Mouse (Mus musculus) layer of hippocampus, adult 9-11 months (tissue): Measurements from ENCODE around the gene Eid3.

ENCODE experiments used
- DNase-seq: peaks from one replicate; pipeline ENCODE4 v3.0.0; 2022

The Eid3 gene

DNA sequence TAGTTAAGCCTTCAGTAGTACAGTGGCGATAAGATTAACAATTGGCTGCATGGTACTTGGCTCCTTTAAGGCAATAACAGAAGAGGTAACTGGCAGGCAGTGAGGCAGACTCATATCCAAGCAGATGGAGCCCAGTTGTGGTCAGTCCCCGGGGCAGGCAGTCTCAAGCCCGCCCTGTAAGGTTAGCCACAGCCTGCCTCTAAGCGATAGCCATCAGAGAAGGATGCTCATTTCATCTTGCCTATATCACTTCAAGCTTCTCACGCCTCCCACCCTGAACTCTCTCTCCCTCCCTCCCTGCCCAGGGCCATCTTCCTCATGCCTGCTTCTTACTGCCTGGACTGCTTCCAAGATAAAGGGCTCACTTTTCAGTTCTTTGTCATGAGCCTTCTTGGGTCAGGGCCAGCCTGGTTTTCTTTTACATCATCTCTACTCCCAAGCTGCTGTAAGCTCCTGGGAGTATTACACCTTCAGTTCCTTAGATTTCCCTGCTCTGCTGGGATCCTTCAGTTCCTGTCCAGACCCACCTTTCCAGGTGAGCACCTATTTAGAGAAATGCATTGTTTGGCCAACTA, 3.2 kb upstream of the Eid3 start:
- DNase-seq = no peak

DNA sequence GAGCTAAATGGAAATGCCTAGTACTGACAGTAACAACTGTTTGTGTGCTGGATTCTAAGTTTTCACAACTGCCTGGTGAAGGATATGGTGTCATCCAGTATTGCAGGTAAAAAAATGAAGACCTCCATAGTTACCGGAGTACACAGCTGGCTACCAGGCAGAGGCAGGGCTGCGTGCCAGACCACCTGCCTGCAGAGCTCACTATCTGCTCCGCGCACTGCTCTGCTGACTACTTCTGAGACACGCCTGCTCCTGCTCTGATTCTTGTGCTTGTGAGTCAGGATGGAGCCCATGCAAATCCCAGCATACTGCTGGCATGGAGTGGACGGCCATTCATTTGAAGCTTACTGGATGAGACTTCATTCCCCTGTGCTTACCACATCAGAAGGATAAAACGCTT, 2.6 kb upstream of the Eid3 start:
- DNase-seq = no peak

DNA sequence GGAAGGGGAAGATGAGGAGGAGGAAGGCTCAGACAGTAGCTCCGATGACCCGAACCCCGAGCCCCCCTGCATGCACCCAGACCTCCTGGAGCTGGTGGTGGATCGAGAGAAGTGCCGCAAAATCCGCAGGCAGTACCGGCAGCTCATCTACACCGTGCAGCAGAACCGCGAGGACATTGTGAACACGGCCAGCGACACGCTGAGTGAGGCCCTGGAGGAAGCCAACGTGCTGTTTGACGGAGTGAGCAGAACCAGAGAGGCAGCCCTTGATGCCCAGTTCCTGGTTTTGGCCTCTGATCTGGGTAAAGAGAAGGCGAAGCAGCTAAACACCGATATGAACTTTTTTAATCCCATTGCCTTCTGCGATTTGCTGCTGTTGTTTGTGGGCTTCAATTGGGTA, 406 bp downstream of the Eid3 start:
- no peak for DNase-seq

DNA sequence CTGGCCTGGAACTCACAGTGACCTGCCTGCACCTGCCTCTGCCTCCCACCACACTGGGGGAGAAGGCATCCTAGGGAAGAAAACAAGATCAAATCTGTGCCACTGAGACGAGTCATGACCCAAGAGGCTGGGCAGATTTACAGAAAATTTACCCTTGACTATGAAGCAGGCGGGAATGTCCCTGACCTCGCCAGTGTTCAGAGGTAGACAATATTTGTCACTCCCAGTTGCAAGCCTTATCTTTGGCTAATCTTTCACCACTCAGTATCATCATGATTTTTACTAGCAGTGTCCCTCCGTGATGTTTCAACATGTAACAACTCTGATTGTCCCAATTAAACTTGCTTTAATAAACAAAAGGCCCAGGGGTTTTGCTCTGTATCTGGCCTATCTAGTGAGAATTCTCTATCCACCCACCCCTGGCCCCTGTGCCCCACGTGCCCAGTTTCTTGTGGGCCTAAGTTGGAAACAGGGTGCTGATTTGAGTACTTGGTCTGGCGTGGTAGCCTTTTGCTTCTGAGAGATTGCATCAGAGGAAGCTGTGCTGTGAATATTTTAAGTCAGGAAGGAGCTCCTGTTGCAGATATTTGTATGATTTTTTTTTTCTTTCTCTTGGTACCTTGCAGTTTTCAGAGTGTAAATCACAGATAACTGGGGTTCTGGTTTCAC, 2.1 kb downstream of the Eid3 start:
- no peak for DNase-seq

DNA sequence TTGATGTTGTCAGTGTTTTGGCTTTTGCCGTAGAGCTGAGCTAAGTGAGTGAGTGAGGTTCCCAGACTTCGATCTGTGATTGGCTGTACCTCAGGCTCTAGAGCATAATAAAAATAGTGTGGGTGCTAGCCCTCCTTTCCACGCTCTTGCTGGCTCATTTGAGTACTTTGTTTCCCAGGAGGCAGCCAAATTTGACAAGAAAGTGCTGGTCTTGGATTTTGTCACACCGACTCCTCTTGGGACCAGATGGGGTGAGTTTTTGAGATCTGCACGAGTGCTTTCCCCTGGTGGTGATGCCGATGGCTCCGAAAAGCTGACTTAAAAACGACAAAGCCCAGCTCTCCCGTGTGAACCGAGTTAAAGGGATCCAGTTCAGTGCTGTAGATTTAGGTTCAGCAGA, 9.0 kb downstream of the Eid3 start:
- DNase-seq = no peak

DNA sequence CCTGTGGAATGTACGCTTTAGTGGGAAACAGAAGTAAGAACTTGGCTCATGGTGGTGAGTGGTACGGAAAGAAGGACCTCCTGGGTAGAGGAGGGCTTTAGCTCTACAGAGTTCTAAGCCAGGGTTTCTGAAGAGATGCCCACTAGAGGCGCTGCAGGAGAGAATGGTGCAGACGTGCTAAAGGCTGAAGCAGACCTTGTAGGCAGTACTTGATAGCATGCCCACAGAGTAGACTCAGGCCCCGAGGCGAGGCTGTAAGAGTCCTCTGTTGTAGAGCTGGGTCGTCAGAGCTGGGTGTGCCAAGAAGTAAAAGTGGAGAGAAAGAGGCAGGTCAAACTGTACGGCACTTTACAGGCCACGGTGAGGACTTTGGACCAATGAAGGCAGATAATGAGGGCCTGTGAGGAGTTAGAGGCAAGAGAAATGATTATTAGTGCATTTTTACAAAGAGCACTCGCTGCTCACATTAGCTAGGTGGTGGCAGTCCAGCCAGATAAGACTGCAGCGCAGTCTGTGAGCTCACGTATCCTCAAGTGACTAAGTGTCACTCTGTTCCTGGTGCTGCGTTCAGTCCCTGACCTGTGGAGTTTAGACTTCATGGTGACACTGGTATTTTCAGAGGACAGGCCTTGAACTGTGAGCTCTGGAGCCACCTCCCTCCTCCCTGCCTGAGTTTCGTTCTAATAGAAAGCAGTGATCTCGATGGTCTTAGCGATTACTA, 9.8 kb downstream of the Eid3 start:
- DNase-seq = no peak

DNA sequence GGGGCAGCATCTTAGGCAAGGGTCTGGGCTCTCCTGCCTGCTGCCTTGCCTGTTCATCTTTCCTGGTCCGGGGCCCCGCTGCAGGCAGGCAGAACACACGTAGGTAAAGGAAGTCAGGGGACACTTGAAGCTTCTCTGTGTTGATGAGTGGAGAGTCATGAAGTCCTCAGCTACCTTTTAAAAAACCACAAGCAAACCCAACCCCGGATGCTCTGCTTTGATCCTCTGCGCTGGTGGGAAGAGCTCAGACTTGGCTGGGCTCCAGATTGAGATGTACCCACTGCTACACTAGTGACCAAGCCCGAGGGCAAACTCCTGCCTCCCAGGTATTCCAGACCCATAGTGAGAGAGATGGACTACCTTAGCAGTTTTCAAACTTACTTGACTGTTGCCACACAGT, 20.9 kb downstream of the Eid3 start:
- no peak for DNase-seq

DNA sequence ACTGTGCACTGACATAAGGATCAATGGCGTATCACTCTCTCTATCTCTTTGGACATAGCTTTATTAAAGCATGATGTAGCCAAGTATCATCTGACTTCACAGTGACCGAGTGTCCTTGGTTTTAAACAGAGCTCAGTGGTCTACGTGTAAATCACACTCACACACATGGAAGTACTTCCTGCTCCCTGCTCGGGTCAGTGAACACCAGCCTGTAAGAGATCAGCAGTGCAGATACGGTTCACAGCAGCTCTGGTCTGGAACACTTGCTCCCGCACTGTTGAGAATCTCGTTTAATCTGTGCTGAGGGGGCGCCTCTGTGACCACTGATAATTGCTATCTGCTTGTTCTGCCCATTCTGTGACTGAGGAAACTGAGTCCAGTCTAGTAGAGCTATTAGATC, 22.1 kb downstream of the Eid3 start:
- no peak for DNase-seq

DNA sequence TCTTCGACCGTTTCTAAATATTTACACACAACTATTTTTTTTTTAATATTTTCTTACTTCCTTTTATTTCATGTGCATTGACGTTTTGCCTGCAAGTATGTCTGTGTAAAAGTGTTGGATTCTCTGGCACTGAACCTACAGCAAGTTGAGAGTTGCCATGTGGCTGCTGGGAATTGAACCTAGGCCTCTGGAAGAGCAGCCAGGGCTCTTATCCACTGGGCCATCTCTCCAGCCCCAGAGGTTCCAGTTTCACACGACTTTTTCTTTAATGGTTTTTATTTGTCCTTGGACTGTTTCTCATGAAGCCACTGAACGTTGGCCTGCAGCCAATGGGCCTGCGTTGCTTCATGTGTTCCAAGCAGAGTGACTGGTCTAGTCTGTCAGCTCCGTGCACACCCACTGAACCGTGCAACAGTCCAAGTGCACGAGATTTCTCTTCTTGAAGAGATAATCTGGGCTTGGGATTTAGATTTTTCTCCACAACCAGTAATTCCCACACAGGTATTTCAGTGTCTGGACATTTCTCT, 23.1 kb downstream of the Eid3 start:
- DNase-seq = peak; percentile 43

DNA sequence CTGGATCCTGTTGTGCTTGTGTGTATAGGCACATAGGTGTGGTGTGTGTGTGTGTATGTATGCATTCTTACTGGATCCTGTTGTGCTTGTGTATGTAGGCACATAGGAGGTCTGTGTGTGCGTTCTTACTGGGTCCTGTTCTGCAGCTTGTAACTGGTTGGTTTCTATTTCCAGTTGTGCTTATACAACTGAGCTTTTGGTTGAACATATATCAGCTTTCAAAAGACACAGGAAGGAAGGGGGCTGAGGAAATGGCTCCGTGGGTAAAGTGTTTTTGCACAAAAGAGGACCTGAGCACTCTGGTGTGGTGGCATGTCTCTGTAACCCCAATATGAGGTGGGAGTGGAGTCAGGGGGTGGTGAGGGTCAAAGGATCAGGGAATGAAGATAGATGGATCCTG, 24.5 kb downstream of the Eid3 start:
- DNase-seq = no peak

DNA sequence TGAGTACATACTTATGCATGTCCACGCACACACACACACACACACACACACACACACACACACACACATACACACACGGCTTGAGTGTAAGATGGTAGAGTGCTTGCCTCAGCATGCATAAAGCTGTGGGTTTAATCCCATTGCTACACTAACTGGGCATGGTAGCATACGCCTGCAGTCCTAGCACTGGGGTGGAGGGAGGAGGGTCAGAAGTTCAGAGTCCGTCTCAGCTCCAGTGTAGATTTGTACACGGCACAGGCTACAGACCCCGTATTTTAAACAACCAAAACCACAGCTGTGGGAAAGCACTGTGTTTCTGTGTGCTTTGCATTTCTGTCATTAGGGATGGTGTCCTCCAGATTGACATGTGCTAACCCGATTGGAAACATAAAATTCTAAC, 25.0 kb downstream of the Eid3 start:
- DNase-seq = no peak

DNA sequence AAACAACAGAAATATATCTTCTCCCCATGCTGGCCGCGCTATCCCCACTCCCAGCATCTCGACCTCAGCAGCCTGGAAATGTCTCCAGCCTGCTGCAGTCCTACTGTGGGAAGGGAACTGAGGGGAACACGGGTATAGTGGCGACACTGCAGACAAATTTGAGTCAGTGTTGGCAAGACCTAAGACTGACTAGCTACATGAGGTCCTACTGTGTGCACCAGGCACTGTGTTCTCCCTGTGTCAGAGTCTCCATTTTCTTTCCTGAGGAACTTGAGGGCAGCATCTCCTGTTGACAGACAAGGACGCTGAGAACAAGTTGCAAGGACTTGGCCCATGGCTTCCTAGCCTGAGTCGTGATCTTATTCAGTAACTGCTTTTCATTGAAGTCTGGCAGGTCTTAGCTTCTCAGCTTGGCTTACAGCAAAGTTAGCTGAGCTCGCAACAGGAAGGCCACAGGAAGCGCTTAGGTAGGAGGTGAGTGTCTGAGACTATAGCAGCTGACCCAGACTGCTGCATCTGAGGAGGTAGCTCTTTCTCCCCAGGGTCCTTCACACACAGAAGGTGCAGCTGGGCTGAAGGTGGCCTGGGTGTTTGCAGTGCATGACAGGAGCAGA, 26.1 kb downstream of the Eid3 start:
- no peak for DNase-seq

DNA sequence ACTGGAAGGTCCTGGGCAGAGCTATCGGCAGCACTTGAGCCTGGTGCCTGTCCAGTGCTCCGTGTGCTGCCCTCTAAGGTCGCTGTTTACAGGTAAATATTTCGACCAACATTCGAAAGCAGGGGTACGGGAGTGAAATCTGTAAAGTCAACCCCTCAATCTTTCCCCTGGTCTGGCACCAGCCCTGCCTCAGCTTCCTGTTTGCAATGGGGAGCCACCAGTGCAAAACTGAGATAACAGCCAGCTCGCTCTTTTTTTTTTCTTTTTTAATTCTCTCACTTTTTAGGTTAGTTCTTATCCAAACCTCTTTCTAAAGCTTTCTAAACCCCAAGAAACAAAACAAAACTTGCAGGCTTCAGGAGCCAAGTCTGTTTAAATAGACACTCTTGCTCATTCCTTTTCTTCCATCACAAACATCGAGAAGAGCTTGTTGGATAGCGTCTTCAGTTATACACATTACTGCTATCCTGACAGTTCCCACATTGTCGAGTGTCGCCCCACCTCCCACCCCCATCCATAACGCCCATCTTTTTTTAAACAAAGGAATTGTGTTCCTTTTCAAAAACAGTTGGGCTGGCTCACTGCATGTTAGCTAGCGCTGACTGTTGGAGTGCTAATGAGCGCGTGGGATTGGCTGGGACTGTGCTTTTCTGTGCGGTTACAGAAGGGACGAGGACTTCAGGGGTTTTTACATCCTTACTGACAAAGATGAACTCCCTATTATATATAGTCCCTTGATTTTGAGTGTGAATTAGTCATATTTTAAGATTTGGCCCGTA, 27.6 kb downstream of the Eid3 start:
- DNase-seq = peak; percentile 46

DNA sequence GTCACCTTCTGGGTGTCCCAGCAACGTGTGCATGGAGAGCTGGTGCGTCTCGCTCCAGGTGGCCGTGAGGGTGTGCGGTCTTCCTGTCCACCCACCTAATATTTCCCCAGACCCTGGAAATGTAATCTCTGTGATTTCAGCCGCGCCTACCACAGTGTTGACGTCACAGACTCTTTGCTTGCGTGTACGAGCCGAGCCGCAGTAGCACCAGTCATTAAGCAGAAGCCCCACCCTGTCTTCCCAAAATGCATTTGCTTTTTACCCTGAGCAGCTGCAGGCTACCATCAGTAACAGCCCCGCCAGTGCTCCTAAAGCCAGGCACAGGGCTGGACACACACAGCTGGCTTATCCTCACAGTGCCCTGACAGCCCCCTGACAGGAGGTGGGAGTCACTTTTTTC, 31.5 kb downstream of the Eid3 start:
- DNase-seq = no peak

DNA sequence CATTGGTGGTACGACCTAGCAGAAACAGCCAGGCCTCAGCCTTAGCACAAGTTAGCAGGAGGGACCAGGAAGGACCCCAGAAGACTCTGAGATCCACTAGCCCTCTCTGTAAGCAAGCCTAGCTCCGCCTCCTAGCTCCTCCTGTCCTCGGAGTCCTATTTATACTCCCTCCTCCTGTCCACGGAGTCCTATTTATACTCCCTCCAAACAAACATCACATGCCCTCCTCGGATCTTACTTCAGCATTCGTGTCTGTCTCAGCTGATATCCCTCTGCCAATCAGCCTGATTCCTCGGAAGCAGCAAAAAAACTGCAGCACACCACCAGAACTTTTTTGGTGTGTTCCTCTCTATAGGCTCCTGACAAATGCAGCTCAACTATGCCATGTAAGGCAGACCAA, 32.5 kb downstream of the Eid3 start:
- no peak for DNase-seq

DNA sequence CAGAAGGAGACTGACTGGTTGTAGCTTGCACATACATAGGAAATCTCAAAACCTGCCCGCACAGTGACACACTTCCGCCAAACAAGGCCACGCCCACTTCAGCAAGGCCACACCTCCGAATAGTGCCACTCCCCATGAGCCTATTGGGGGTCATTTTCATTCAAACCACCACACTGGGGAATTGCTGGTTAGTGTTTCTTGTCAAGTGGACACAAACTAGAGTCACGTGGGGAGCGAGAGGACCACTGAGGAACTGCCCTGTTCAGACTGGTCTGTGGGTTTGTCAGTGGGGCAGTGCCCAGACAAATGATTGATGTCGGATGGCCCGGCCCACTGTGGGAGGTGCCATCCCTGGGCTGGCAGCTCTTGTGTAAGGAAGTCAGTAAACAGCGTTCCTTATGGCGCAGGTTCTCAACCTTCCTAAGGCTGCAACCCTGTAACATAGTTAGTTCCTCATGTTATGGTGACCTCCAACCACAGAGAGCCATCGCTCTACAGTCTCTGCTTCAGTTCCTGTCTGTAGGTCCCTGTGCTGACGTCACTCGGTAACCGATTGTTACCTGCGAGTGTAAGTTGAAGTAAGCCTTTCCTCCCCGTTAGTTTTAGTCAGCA, 33.5 kb downstream of the Eid3 start:
- DNase-seq = no peak

DNA sequence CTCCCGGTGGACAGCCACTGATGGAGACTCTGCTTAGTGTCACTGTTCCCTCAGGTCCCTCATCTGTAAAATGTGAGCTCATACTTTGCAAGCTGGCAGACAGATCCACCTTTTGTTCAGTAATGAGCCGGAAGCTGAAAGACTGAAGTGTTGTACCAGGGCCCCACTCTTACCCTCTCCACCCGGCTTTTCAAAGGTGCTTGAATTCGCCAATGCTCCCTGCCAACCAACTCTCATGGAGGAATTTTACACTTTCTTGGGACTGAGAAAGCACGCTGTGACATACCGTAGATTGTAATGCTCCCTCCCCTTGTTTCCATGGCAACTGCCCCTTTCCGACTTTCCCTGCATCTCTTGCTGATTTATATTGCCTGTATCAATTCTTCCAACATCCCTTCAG, 34.1 kb downstream of the Eid3 start:
- DNase-seq = no peak

DNA sequence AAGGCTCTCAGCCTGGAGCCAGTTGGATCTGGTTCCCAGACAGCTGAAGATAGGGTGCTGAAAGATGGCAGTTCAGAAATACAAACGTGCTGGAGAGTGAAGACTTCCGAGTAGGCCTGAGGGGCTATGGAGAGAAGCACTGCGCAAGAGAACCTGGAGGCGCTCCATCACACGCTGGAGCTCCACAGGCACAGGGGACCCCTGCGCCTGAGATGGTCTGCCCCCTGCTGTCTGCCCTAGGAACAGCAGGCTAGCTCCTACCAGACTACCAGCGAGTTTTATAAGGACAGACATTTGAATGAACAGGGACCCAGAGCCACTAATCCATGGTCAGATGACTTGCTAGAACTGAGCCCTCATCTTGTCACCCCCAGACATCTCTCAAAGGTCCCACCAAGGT, 35.0 kb downstream of the Eid3 start:
- DNase-seq = peak; percentile 82

DNA sequence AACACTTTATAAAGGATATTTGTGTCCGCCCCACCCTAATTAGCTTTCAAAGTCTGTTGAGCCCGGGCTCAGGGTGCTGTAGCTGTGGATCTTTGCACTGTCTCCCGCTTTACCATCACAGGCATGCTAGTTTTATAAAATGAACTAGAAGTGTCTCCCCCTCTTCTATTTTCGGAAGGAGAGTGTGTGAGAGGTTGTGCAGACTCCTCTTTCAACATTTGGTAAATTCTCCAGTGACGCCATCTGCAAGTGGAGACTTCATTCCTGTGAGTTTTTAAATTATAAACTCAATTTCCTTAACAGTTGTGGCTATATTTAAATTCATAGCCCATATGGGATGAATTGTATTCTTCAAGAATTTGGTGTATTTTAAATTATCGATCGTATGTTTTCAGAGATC, 42.1 kb downstream of the Eid3 start:
- DNase-seq = no peak

DNA sequence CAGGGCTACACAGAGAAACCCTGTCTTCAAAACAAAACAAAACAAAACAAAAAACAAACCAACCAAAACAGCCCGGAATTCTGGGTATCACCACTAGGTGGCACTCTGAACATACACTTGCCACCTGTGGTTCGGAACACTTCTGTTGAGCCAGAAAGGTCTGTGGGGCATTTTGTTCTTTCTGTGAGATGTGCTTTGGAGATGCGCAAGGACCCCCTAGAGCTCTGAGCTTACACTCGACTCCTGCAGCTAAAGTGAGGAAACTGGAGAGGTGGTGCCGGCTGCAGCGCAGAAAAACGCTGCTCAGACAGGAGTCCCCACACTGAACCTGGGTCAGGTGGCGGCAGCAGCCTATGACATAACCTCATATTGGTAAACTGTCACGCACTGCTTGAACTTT, 43.0 kb downstream of the Eid3 start:
- DNase-seq = peak; percentile 45

DNA sequence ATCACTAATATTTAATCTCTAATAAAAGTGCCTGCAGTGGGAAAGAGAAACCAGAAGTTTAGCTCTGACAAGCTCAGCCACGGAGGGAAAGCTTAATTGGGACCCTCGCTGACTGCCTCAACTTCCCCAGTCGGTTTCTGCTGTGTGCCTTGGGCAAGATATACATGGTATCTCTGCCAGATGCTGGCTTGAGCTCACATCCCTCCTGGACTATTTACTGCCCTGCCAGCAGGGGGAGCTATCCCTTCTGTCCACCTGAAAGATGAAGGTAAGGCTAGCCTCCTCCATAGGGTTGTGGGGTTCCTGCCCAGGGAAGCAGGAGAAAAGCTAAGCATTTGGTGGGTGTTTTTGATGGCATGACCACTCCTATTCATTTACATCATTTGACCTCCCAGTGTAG, 43.8 kb downstream of the Eid3 start:
- DNase-seq = no peak

DNA sequence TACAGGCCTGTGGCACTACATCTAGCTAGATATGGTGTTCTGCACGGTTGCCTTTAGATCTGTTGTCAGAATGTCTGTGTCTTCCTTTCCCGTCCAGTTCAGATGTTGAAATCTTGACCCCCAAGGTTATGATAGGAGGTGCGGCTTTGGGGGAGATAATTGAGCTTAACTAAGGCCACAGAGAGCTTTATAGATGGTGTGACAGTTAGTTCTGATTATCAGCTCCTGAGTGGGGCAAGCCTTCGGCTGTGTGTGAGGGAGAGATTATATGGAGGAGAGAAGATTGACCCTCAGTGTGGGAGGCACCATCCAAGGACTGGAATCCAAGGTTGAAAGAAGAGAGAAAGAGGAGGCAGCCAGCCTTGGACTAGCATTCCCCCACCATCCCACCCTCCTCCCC, 46.8 kb downstream of the Eid3 start:
- no peak for DNase-seq

DNA sequence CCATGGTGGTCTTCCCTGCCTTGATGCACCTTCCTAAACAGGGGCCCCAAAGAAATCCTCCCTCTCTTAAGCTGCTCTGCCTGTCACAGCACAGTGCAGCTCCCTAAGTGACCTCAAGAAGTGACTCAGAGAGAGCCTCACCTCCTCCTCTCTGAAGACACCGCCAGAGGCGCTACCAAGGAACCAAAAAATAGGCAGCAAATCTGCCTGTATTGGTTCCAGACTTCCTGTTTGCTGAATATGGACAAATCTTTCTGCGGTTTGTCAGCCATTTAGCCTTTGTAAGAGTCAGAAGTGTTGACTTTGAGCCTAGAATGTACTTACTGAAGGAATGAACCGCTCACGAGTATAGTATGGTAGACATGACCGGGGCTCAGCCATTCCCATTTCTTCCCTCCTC, 47.3 kb downstream of the Eid3 start:
- DNase-seq = no peak
